Mouse (Mus musculus) CH12.LX (cell line): ENCODE measurements around the gene Rps2.

Experiments
- CTCF ChIP-seq, 2 experiments: IDR thresholded peaks in 1 of 2; conservative IDR thresholded peaks in 1 of 2; 2 replicates each; pipeline ENCODE4 v1.5.1; 2011 to 2012; ENCODE audit warnings: low read depth in 2 of 2, low read length in 2 of 2, improper control_type of control experiment in 1 of 2, inconsistent platforms in 1 of 2, mild to moderate bottlenecking in 1 of 2, moderate library complexity in 1 of 2
- ETS1 ChIP-seq: conservative IDR thresholded peaks from 2 replicates; pipeline ENCODE4 v1.6.1; 2012; ENCODE audit warnings: low read depth, mild to moderate bottlenecking, inconsistent platforms, low read length, improper control_type of control experiment, moderate library complexity
- KAT2A ChIP-seq: IDR thresholded peaks from 2 replicates; pipeline ENCODE4 v1.6.1; 2012; ENCODE audit warnings: low read length, improper control_type of control experiment, inconsistent platforms; ENCODE audit not compliant: insufficient replicate concordance
- MAFK ChIP-seq: IDR thresholded peaks from 2 replicates; pipeline ENCODE4 v1.6.1; 2011; ENCODE audit warnings: low read length, improper control_type of control experiment; ENCODE audit not compliant: insufficient replicate concordance
- MEF2A ChIP-seq: IDR thresholded peaks from 2 replicates; pipeline ENCODE4 v1.6.1; 2014; ENCODE audit warnings: low read depth, mild to moderate bottlenecking, inconsistent platforms, low read length, improper control_type of control experiment, borderline replicate concordance
- NELFE ChIP-seq: IDR thresholded peaks from 2 replicates; pipeline ENCODE4 v1.6.1; 2011; ENCODE audit warnings: low read depth, low read length, improper control_type of control experiment
- POLR2A ChIP-seq: IDR thresholded peaks from 2 replicates; pipeline ENCODE4 v1.6.1; 2011; ENCODE audit warnings: low read depth, mild to moderate bottlenecking, improper control_type of control experiment, low read length
- SIN3A ChIP-seq: IDR thresholded peaks from 2 replicates; pipeline ENCODE4 v1.6.1; 2012; ENCODE audit warnings: low read length, improper control_type of control experiment, inconsistent platforms
- USF1 ChIP-seq: IDR thresholded peaks from 2 replicates; pipeline ENCODE4 v1.6.1; 2014; ENCODE audit warnings: low read depth, mild to moderate bottlenecking, inconsistent platforms, low read length, improper control_type of control experiment

GRCm38 (mm10) chr17:24742307-24742706 is 24.4 kb downstream of the Rps2 start:
- TF ChIP-seq MEF2A, result no peak
- TF ChIP-seq POLR2A, result no peak
- no peak for TF ChIP-seq ETS1
- no peak for TF ChIP-seq CTCF (conservative IDR thresholded peaks at IDR 0.05 in 1 of 2, IDR thresholded peaks at IDR 0.05 in 1 of 2; ENCODE audit: low read depth in 2 of 2, low read length in 2 of 2)
- no peak for TF ChIP-seq NELFE
- TF ChIP-seq USF1, result no peak
- no peak for TF ChIP-seq KAT2A
- no peak for TF ChIP-seq MAFK
- TF ChIP-seq SIN3A, result no peak
